Mouse (Mus musculus) lung, postnatal 0 days (tissue): Measurements from ENCODE around the gene Acaca.

Experiments
- CTCF ChIP-seq: IDR thresholded peaks from 2 replicates; pipeline ENCODE4 v1.5.1; 2016; ENCODE audit warnings: antibody characterized with exemption, mild to moderate bottlenecking
- EP300 ChIP-seq: IDR thresholded peaks from 2 replicates; pipeline ENCODE4 v1.6.1; 2016; ENCODE audit warnings: antibody characterized with exemption, mild to moderate bottlenecking, control low read depth

GRCm38 (mm10) chr11:84272574-84272973, 143.1 kb downstream of the Acaca start:
- TF ChIP-seq EP300 = no peak
- TF ChIP-seq CTCF = no peak
